Mouse (Mus musculus): ENCODE results near the gene Syce3. TPM values are rescaled to one million over a fixed set of nuclear protein-coding genes. Genes with fewer than 3 reads are reported as not detected.

The Syce3 gene
- polyA plus RNA-seq, 1 experiment from 2014 or later, result not detected

GRCm38 (mm10) chr15:89378831-89379401 lies 31.4 kb downstream of the Syce3 start, which contains the start of gene Odf3b:
TSS of gene Odf3b (minus strand) at chr15:89379282.
- Histone ChIP-seq H3K9me3 (ENCODE audit: control insufficient read depth, low read length) (no peaks in the 10 kb centered on the region), H3K36me3 (ENCODE audit: control insufficient read depth, insufficient read depth, low read length) (no peaks in the 10 kb centered on the region), H3K4me2 (ENCODE audit: low read depth, low read length) (peak within 1 kb of the TSS; percentile 71), H3K4me1 (ENCODE audit: control insufficient read depth, insufficient read depth, low read length) (peaks cover 17% of the 10 kb centered on the region; the same call in 1 of the 2 replicates), H3K9ac (ENCODE audit: low read depth, low read length) (peak within 1 kb of the TSS; percentile 45), H3K27me3 (replicated peaks; ENCODE audit: control insufficient read depth, insufficient read depth, low read length) (peaks cover 59% of the 10 kb centered on the region), H3K4me3 (ENCODE audit: low read depth, low read length) (peak within 1 kb of the TSS; percentile 39), H3K27ac (replicated peaks; ENCODE audit: low read depth, low read length) (no peak within 1 kb of the TSS)
- WGBS, result under 1% methylated on average over 28 of the region's 33 CpGs
- no peak for DNase-seq (ENCODE audit: low spot score)
- ATAC-seq (ENCODE audit: low read depth), result no peak

GRCm38 (mm10) chr15:89377938-89378828 lies 32.1 kb downstream of the Syce3 start:
- H3K27me3 ChIP-seq (replicated peaks; ENCODE audit: control insufficient read depth, insufficient read depth, low read length), result peaks cover 59% of the 10 kb centered on the region
- no peak for DNase-seq (ENCODE audit: low spot score)

GRCm38 (mm10) chr15:89377362-89377761 lies 32.9 kb downstream of the Syce3 start:
- 6% methylated on average over 15 of the region's 18 CpGs for WGBS
- H3K36me3 ChIP-seq (ENCODE audit: control insufficient read depth, insufficient read depth, low read length), result peaks cover 4% of the 10 kb centered on the region
- DNase-seq (ENCODE audit: low spot score) (no peak), ATAC-seq (ENCODE audit: low read depth) (no peak)
- H3K9ac ChIP-seq (ENCODE audit: low read depth, low read length), result no peak overlapping the region
- H3K4me2 ChIP-seq (ENCODE audit: low read depth, low read length), result no peak overlapping the region
- peaks cover 20% of the 10 kb centered on the region; the same call in 1 of the 2 replicates for H3K4me1 ChIP-seq (ENCODE audit: control insufficient read depth, insufficient read depth, low read length)
- H3K27me3 ChIP-seq (replicated peaks; ENCODE audit: control insufficient read depth, insufficient read depth, low read length), result peaks cover 59% of the 10 kb centered on the region
- H3K27ac ChIP-seq (replicated peaks; ENCODE audit: low read depth, low read length), result no peak overlapping the region
- no peak overlapping the region for H3K4me3 ChIP-seq (ENCODE audit: low read depth, low read length)
- no peaks in the 10 kb centered on the region for H3K9me3 ChIP-seq (ENCODE audit: control insufficient read depth, low read length)

More at GRCm38 (mm10) chr15:89377938-89378828, 32.1 kb downstream of the Syce3 start:
- Histone ChIP-seq H3K27ac (replicated peaks; ENCODE audit: low read depth, low read length) (no peak overlapping the region), H3K4me1 (ENCODE audit: control insufficient read depth, insufficient read depth, low read length) (peaks cover 17% of the 10 kb centered on the region; the same call in 1 of the 2 replicates), H3K36me3 (ENCODE audit: control insufficient read depth, insufficient read depth, low read length) (no peaks in the 10 kb centered on the region), H3K4me3 (ENCODE audit: low read depth, low read length) (peak overlapping the region; percentile 39), H3K4me2 (ENCODE audit: low read depth, low read length) (peak overlapping the region; percentile 71), H3K9ac (ENCODE audit: low read depth, low read length) (peak overlapping the region; percentile 45), H3K9me3 (ENCODE audit: control insufficient read depth, low read length) (no peaks in the 10 kb centered on the region)
- ATAC-seq (ENCODE audit: low read depth), result no peak
- WGBS, result 12% methylated on average over 34 of the region's 46 CpGs

- Histone ChIP-seq H3K9me3 (ENCODE audit: control insufficient read depth, low read length) (no peaks in the 10 kb centered on the region), H3K4me1 (ENCODE audit: control insufficient read depth, insufficient read depth, low read length) (peaks cover 20% of the 10 kb centered on the region; the same call in 1 of the 2 replicates), H3K36me3 (ENCODE audit: control insufficient read depth, insufficient read depth, low read length) (peaks cover 8% of the 10 kb centered on the region), H3K27me3 (replicated peaks; ENCODE audit: control insufficient read depth, insufficient read depth, low read length) (peaks cover 59% of the 10 kb centered on the region), H3K9ac (ENCODE audit: low read depth, low read length) (no peak within 1 kb of the TSS), H3K4me2 (ENCODE audit: low read depth, low read length) (no peak within 1 kb of the TSS), H3K27ac (replicated peaks; ENCODE audit: low read depth, low read length) (no peak within 1 kb of the TSS), H3K4me3 (ENCODE audit: low read depth, low read length) (no peak within 1 kb of the TSS)
- DNase-seq (ENCODE audit: low spot score) (no peak), ATAC-seq (ENCODE audit: low read depth) (no peak)
- 19% methylated on average over 16 of the region's 16 CpGs for WGBS
These were observed 33.3 kb downstream of the Syce3 start, which contains the start of gene Tymp for GRCm38 (mm10) chr15:89376957-89377356. TSS of gene Tymp (minus strand) at chr15:89377039.

GRCm38 (mm10) chr15:89376040-89376439 lies 34.3 kb downstream of the Syce3 start:
- no peaks in the 10 kb centered on the region for H3K9me3 ChIP-seq (ENCODE audit: control insufficient read depth, low read length)
- ATAC-seq (ENCODE audit: low read depth), result no peak

GRCm38 (mm10) chr15:89374801-89375534 lies 35.3 kb downstream of the Syce3 start:
- Histone ChIP-seq H3K36me3 (ENCODE audit: control insufficient read depth, insufficient read depth, low read length) (peaks cover 28% of the 10 kb centered on the region), H3K4me3 (ENCODE audit: low read depth, low read length) (no peak overlapping the region), H3K27ac (replicated peaks; ENCODE audit: low read depth, low read length) (no peak overlapping the region), H3K4me1 (ENCODE audit: control insufficient read depth, insufficient read depth, low read length) (peaks cover 20% of the 10 kb centered on the region; the same call in 1 of the 2 replicates), H3K4me2 (ENCODE audit: low read depth, low read length) (peak overlapping the region; percentile 92; the same call in 1 of the 2 replicates), H3K9ac (ENCODE audit: low read depth, low read length) (no peak overlapping the region), H3K9me3 (ENCODE audit: control insufficient read depth, low read length) (no peaks in the 10 kb centered on the region), H3K27me3 (replicated peaks; ENCODE audit: control insufficient read depth, insufficient read depth, low read length) (peaks cover 47% of the 10 kb centered on the region)
- WGBS, result 92% methylated on average over 17 of the region's 17 CpGs
- DNase-seq (ENCODE audit: low spot score), result no peak
- ATAC-seq (ENCODE audit: low read depth), result no peak

More at GRCm38 (mm10) chr15:89376040-89376439, 34.3 kb downstream of the Syce3 start:
- Histone ChIP-seq H3K36me3 (ENCODE audit: control insufficient read depth, insufficient read depth, low read length) (peaks cover 18% of the 10 kb centered on the region), H3K27ac (replicated peaks; ENCODE audit: low read depth, low read length) (no peak overlapping the region), H3K4me3 (ENCODE audit: low read depth, low read length) (no peak overlapping the region), H3K9ac (ENCODE audit: low read depth, low read length) (no peak overlapping the region), H3K27me3 (replicated peaks; ENCODE audit: control insufficient read depth, insufficient read depth, low read length) (peaks cover 58% of the 10 kb centered on the region), H3K4me1 (ENCODE audit: control insufficient read depth, insufficient read depth, low read length) (peaks cover 20% of the 10 kb centered on the region; the same call in 1 of the 2 replicates), H3K4me2 (ENCODE audit: low read depth, low read length) (no peak overlapping the region)
- WGBS, result 88% methylated on average over 7 of the region's 7 CpGs
- no peak for DNase-seq (ENCODE audit: low spot score)

GRCm38 (mm10) chr15:89374340-89374739 lies 36.0 kb downstream of the Syce3 start:
- WGBS, result 49% methylated on average over 9 of the region's 9 CpGs
- H3K4me3 ChIP-seq (ENCODE audit: low read depth, low read length), result peak overlapping the region; percentile 72
- H3K36me3 ChIP-seq (ENCODE audit: control insufficient read depth, insufficient read depth, low read length), result peaks cover 35% of the 10 kb centered on the region
- H3K27me3 ChIP-seq (replicated peaks; ENCODE audit: control insufficient read depth, insufficient read depth, low read length), result peaks cover 41% of the 10 kb centered on the region
- H3K27ac ChIP-seq (replicated peaks; ENCODE audit: low read depth, low read length), result peak overlapping the region; percentile 86; the same call in 1 of the 2 replicates
- peak overlapping the region; percentile 84 for H3K9ac ChIP-seq (ENCODE audit: low read depth, low read length)
- H3K9me3 ChIP-seq (ENCODE audit: control insufficient read depth, low read length), result no peaks in the 10 kb centered on the region
- H3K4me2 ChIP-seq (ENCODE audit: low read depth, low read length), result peak overlapping the region; percentile 92
- no peak for DNase-seq (ENCODE audit: low spot score)
- H3K4me1 ChIP-seq (ENCODE audit: control insufficient read depth, insufficient read depth, low read length), result peaks cover 19% of the 10 kb centered on the region; the same call in 1 of the 2 replicates
- no peak for ATAC-seq (ENCODE audit: low read depth)

GRCm38 (mm10) chr15:89373762-89374248 lies 36.5 kb downstream of the Syce3 start, which contains the start of gene Sco2:
TSS of gene Sco2 (minus strand) at chr15:89373846.
- ATAC-seq (ENCODE audit: low read depth) (peak; percentile 81), DNase-seq (ENCODE audit: low spot score) (peak; percentile 90)
- peaks cover 35% of the 10 kb centered on the region for H3K27me3 ChIP-seq (replicated peaks; ENCODE audit: control insufficient read depth, insufficient read depth, low read length)
- peak within 1 kb of the TSS; percentile 72 for H3K4me3 ChIP-seq (ENCODE audit: low read depth, low read length)
- H3K9ac ChIP-seq (ENCODE audit: low read depth, low read length), result peak within 1 kb of the TSS; percentile 84
- WGBS, result 1% methylated on average over 26 of the region's 42 CpGs
- peak within 1 kb of the TSS; percentile 86 for H3K27ac ChIP-seq (replicated peaks; ENCODE audit: low read depth, low read length)
- H3K4me1 ChIP-seq (ENCODE audit: control insufficient read depth, insufficient read depth, low read length), result peaks cover 14% of the 10 kb centered on the region; the same call in 1 of the 2 replicates
- H3K9me3 ChIP-seq (ENCODE audit: control insufficient read depth, low read length), result no peaks in the 10 kb centered on the region
- peaks cover 40% of the 10 kb centered on the region for H3K36me3 ChIP-seq (ENCODE audit: control insufficient read depth, insufficient read depth, low read length)
- H3K4me2 ChIP-seq (ENCODE audit: low read depth, low read length), result peak within 1 kb of the TSS; percentile 92
